Mouse (Mus musculus): Measurements from ENCODE around the gene Olfr938.

Olfr938 gene

DNA sequence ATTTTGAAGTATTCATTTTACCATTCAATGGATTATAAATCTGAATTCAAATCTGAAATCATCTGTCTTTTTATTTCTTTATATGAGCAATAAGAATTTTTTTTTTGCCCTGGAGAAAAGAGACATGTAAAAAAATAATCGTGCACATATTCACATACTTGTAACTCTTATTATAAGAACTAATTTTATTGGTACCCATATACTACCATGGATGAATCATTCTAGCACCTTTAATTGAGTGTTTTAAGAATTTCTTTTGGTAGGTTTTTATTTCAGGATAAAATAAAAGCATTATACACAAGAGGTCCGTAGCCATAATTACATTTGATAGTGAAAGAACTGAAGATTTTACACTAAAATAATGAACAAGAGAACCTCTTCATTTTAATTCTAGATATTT, at the start of gene Olfr938:
Olfr938 (minus strand) TSS at position 101 of the 400 bp plus-strand sequence.
- DNase-seq (ENCODE audit: low spot score) = no peak

DNA sequence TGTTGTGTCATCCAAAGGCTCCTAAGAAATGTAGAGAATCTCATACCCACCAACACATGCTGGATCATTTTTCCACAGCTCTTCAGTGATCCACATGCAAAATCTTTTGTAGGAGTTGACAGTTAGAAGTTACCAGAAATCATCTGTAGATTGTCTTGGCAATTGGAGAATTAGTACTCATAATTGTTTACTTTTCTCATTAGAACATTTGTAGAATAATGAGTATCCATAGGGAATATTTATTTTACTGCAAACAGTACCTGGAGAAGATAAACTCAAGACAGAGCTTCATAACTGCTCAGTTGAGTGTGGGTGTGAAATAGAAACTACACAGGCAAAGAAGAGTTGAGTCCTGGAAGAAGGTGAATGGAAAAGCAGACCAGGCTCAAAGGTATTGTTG, 49.1 kb upstream of the Olfr938 start, which contains the start of gene Olfr27:
Olfr27 (plus strand) TSS at position 301 of the 400 bp plus-strand sequence.
- DNase-seq (ENCODE audit: low spot score) = no peak

DNA sequence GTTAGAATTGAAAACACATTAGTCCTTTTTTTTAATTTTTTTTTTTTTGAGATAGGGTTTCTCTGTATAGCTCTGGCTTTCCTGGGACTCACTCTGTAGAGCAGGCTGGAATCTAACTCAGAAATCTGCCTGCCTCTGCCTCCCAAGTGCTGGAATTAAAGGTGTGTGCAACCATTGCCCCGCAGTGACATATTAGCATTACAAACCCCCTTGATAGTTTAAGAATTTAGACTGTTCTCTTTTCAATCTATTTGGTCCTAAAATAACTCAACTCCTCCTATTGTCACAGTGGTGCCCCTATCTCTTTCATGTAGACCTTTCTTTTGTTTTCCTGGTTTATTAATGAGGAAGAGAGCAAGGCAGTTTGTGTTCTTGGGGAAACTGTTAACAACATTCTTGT, 48.6 kb upstream of the Olfr938 start:
- DNase-seq (ENCODE audit: low spot score) = no peak

DNA sequence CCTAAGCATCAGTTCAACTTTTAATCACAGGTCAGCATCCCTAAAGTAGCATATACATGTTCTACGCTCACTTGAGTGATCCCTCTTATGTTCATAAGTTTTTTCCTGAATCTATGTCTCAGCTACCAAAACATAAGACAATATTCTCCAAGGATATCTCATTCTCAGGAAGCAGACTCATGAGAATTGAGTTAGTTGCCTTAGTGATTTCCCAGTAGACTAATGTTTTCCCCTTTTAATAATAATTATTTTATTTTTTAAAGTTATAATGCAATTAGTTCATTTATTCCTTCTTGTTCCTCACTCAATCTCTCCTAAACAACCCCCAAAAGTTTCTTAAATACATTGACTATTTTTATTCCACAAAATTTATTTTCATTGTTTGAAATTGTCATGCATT, 13.8 kb downstream of the Olfr938 start, which contains the start of gene Olfr937:
Olfr937 (minus strand) TSS at position 101 of the 400 bp plus-strand sequence.
- no peak for DNase-seq (ENCODE audit: low spot score)

All from yolk sac, embryonic 10.5 days (tissue).